Mouse (Mus musculus) lung, adult 18-20 months (tissue): ENCODE results near the gene Ankk1.

Source experiments
- DNase-seq, 2 experiments: peaks; one replicate each; pipeline ENCODE4 v3.0.0; 2022; ENCODE audit warnings: mixed read lengths in 2 of 2

Gene Ankk1

DNA sequence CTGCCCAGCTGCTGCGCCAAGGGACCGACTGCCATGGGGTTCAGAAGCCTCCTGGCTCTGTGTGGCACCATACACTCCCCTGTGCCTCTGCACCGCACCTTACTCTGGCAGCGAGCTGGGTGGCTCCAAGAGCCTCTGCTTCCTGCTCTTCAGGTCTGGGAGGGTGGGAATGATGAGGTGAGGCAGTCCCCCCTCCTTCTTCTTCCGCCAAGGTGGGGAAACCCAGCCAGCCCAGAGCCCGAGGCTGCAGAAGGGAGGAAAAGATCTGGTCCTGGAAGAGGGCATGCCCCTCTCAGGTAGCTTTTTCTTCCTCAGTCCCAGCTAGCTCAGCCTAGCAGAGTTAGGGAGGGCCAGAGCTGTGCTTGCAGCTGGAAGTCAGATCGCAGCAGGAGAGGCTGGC, at the start of gene Ankk1:
Ankk1 (minus strand) TSS at position 101 of the 400 bp plus-strand sequence.
- DNase-seq: no peak

DNA sequence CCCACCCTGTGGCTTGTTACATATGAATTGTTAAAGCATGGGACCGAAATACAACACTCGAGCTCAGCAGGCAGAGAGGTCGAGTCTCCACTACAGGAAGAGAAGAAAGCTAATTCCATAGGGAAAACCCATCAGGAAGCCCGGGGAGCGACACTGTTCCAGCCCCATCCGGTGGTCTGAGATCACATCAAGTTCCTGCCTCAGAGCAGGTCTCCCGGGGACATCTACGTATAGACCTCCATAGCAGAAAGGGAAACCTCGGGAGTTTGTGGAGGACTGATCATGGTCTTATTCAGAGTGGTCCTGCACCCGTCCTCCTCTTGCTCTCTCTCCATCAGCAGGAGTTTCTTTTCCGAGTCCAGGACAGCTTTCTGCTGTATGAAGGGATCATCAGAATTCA, 45.3 kb upstream of the Ankk1 start:
- DNase-seq: no peak

DNA sequence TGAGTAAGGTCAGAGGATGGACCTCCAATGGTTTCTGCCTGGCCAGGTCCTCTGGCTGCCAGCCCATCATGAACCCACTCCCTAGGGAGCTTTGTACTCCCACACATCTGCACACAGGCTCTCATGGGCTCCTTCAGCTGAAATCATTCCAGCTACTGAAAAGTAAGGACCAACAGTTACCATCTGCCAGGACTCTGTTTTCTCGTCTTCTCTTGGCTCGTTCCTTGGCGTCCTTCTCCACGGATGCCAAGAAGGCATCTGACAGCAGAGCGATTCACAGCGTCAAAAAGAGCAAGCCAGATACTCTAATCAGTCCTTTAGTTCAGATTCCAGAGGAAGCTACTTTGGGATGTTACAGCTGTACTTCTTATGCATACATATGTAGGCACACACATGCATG, 44.1 kb upstream of the Ankk1 start:
- DNase-seq: no peak

DNA sequence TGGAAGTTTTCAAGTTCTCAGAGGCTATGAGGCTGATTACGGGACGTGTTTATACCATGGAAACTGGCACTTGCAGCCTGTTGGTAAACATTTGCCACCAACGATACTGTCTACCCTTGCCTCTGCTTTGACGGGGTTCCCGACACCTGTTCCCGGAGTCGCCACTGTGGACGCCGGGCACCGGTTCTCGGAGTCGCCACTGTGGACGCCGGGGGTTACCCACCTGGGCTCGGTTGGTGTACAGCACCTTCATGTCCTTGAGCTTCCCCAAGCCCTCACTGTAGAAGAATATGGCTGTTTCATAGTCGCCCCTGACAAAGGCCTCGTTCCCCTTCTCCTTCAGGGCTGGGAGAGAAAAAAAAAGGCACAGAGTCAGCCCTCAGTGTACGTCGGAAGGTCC, 43.2 kb upstream of the Ankk1 start:
- DNase-seq: no peak

DNA sequence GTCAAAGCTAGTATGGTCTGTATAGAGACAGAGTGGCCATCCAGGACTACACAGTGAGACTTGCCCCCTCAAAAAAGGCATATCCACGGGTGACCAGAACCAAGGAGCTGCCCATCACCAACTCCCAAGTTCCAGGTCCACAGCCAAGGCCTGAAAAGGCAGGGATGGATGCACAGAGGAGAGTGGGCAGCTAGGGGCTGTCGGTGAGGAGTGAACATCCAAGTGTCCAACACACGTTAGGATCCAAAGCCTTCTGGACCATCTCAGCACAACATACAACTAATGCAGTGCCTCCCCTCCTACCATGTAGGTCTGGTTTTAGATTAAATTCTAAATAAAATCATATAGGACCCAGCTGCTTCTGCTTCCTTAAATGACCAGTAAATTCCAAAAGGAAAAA, 29.3 kb upstream of the Ankk1 start:
- DNase-seq: no peak

DNA sequence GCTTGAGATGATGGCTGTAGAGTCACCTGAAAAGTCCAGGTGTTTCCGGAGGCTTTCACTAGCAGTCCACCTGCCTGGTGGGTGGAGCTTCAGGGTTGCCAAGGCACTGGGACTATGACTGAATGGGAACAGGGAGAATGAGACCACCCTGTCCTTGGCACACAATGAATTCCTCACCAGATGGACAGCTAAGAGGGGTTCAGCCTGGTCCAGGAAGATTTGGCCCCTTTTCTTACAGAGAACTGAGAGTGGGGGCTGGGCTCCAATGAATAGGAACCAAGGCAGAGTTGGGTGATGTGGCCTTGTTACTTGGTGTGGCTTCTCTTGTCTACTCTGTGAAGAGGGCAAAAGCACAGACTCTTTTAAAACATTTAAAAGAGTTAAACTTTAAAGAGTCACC, 25.6 kb upstream of the Ankk1 start:
- no peak for DNase-seq

DNA sequence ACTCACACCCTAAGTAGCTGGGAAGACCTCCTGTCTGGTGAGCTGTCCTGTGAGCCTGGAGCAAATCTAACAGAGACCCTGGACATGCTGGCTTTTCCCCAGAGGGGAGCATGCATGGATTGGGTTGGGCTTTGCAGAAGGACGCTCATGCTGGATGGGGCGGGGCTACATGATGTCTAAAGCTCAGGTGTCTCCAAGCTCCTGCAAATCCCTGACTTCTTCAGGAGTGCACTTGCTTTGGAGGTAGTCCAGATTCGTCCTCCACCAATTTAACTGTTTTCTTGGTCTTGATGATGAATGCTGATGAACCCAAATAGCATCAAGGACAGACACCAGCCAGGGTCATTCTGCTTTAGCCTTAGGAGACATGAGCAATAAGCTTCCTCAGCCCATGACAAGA, 23.7 kb upstream of the Ankk1 start:
- no peak for DNase-seq

DNA sequence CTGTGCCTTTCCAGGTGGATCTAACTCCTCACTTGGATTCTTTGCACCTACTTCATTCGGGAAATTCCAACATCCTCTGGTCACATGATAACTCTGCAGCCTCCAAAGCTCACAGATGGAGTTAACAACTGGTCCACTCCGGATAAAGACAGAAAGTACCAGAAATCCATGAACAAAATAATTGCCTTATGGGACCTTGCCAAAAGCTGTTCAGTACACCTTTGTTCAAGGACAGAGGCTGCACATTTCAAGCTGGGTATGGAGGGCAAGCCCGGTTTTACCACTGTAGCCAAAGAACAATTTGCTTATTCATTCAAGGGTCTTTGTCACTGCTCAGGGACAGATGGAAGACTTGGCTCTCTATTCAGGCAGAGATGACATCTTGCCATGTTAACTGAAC, 15.8 kb upstream of the Ankk1 start:
- no peak for DNase-seq

DNA sequence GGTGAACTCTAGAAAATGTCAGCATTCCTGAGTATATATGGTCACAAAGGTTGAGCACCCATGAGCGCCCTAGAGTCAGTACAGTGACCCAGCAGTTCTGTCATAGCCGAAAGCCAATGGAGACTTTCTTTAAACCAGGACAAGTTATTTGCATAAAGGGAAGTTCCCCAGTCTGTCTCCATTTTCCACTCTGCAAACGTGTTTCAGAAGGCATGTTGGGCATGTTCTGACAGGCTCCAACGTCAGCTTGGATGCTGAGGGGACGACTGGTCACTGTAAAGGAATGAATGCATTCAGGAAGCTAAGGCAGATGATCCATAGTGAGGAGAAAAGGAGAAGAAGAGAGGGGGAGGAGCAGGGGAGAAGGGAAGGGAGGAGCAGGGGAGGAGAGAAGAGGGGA, 657 bp upstream of the Ankk1 start:
- DNase-seq: no peak

DNA sequence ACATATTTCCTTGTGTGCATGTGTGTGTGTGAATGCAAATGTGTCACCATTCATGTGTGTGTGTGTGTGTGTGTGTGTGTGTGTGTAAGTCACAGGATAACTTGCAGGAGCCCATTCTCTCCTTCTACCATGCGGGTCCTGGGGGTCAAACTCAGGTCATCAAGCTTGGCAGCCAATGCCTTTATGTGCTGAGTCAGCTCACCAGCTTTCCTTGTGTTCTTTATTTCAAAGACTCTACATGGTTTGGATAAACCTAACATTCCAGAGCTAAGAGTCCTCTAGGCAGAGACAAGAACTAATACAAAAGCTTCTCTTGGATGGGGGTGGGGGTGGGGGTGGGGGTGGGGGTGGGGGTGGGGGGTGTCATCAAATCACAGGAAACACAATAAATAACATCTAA, 1.2 kb downstream of the Ankk1 start:
- no peak for DNase-seq

DNA sequence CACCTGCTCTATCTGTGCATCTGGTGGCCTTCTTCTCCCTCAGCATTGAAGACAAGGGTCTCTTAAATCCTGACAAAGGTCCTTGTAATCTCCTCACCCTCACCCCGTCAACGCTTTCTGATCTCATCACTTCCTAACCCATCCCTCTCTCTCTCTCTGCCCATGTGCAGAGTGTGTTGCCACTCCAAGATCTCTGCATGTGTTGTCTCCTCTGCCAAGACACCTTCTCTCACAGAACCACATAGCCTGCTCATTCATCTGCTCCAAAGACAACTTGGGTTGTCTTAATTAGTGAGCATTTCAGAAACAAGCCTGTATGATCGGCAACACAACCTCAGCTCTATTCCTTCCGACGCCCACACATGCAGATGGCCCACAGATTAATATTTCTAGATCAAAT, 3.0 kb downstream of the Ankk1 start:
- DNase-seq: no peak

DNA sequence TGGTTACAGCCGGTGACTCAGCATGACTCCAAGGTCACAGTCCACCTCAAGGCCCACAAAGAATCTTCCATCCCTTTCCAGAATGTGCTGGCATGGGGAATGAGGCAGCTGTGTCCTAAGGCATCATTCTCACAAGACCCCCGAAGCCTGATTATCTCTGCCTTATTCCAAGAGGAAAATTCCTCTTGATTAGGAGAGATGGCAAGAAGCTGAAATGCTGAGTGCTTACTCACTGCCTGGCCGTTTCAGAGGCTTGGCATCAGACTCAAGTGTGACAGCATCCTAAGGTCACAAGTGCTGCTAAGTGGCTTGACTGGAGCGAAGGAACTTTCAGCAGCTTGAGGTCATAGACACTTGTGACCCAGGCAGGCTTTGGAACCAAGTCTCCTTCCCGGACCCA, 16.2 kb downstream of the Ankk1 start:
- DNase-seq: peak in 1 of 2 experiments; percentile 2

DNA sequence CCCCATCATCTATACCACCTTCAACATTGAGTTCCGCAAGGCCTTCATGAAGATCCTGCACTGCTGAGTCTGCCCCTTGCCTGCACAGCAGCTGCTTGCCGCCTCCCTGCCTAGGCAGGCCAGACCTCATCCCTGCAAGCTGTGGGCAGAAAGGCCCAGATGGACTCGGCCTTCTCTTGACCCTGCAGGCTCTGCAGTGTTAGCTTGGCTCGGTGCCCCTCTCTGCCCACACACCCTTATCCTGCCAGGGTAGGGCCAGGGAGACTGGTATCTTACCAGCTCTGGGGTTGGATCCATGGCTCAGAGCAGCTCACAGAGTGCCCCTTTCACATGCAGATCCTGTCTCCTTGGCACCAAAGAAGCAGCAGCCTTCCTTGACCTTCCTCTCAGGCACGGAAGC, 19.8 kb downstream of the Ankk1 start:
- DNase-seq: no peak

DNA sequence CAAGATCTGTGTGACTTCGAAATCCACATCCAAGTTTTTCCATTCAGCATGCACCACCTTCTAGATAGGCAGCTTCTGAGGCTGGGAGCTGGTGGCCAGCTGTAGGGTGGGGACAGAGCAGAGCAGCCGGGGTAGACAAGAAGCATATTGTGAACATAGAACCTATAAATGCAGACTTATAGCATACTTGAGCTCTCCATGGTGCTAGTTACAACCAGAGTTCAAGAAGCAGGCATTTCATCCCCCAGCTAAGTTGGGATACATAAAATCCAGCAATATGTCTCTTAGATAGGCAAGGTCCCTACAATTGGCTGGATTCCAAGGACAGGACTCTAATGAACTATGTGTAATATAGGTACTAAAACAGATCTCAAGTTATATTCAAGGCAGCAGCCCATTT, 23.1 kb downstream of the Ankk1 start:
- no peak for DNase-seq

DNA sequence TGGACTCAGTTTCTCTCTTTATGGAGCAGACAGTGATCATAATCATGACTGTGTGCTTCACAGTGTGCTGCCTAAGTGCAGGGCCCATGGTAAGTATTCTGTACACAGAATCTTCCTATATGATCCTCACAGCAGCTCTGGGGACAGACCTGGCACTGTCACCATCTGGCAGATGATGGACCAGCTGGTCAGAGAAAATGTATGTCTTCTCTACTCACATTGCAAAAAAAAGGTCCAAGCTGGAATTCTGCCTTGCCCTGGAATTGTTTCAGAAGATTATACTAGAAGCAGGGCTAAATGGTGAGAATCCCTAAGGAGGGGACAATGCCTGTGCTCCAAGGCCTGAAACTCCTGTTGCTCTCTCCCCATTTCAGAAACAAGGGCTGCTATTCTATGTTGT, 30.8 kb downstream of the Ankk1 start:
- DNase-seq: no peak

DNA sequence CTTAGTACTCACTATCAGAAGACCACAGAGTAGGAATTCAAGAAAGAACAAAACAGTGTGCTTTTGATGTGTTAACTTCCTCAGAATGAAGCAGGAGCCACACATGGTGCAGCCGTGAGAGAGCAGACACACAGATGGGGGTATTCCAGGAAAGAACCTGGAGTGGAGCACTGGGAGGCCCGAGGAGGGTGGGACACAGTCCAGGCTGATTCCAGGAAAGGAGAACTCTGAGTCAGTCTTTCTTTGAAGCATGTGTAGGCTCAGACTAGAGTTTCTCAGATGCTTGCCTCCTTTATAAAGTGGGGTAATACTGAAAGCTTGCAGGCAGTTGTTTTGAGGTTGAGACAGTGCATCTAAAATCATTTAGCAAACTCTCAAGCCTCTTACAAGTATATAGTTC, 34.6 kb downstream of the Ankk1 start:
- DNase-seq: no peak

DNA sequence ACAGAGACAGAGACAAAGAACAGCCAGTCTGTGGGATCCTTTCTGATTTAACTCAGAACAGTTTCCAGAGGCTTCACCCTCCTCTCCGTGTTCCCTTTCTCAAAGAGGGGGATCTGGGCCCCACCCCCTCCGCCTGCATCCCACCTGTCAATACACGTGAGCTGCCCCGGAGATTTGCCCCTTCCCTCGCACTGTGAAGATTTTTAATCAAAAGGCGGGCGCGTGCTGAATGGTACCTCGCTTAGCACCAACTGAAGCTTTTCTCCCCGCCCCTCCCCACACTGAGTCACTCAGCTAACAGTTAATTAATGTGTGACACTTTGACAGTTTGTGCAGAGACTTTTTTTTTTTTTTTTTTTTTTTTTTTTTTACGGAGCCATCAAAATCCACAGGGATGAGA, 40.7 kb downstream of the Ankk1 start:
- DNase-seq: peak; percentile 5 to 13

DNA sequence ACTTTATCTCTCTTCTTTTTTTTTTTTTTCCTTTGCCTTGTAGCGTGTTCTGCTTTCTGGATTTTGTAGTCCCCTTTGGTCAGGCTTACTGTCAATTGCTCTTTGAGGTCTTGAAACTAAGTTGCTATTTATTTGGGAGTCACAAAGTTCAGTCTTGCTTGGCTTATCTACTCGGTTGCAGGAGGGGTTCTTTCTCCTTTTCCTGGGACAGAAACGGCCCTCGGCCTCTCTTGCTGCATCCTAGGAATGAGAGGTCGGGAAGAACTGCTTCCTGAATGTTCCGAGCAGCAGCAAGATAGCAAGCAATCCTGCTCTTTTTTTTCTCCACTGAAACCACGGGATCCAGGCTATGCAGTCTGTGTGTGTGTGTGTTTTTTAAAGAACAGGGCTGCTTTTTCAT, 41.5 kb downstream of the Ankk1 start:
- DNase-seq: no peak

DNA sequence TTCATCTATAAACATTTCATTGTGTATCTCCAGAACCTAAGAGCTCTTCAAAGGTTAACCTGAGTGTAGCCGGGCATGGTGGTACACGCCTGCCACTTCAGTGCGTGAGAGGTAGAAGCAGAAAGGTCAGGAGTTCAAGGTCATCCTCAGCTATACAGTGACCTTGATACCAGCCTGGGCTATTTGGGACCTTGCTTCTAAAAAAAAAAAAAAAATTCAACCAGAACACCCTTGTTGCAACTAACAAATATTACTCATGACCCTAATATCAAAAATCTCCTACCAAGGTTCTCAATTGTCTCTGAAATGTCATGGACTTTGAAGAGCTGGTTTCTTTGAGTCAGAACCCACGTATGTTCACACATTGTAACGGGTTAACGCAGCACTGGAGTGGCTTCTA, 42.0 kb downstream of the Ankk1 start:
- DNase-seq: no peak

DNA sequence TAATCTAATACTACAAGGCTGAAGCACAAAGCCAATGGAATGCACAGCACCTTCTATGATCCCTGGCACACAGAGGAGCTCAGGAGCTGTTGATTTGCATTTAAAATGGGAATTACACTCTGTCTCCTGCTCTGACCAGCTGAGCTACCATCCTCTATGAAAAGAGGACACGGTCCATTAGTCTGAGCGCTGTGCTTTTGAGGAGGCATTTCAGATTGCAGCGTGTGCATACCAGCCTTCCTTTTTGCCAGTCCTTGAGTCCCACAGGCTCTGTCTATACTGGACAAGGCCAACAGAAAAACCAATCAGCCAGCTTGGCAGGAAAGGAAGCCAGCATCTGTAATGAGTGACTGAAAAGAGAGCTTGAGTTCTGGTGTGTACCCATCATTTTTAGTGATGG, 42.8 kb downstream of the Ankk1 start:
- DNase-seq: no peak

DNA sequence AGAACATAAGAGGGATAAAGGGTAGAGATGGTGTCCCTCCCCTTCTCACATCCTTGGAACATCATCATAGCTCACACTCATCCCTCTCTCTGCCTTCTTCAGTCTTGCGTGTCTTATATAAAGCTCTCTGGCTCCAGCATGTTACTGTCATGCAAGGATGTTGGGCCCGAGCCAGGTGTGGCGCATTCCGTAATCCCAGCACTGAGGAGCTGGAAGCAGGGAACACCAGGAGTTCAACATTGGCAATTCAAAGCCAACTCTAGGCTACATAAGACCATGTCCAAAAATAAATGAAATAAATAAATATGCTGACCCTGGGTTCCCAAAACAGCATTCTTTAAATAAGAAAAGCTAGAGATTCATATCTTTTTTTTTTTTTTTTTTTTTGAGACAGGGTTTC, 46.9 kb downstream of the Ankk1 start:
- DNase-seq: no peak

DNA sequence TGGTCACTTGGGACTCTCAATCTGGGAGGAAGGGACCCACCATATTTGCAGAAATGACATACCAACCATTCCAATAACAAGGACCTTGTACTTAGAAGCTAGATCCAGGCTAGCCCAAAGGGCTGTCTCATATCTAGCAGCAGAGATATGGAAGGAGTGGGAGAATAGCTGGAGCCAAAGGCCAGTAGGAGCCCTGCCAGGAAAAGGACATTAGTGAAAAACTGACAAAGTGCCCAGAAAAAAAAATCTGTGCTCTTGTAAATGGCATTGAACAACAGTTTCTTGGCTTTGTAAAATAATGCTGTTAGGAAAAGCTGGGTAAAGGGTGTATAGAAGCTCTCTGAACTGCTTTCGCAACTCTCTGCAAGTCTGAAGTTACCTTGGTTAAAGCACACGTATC, 52.9 kb downstream of the Ankk1 start:
- DNase-seq: no peak

DNA sequence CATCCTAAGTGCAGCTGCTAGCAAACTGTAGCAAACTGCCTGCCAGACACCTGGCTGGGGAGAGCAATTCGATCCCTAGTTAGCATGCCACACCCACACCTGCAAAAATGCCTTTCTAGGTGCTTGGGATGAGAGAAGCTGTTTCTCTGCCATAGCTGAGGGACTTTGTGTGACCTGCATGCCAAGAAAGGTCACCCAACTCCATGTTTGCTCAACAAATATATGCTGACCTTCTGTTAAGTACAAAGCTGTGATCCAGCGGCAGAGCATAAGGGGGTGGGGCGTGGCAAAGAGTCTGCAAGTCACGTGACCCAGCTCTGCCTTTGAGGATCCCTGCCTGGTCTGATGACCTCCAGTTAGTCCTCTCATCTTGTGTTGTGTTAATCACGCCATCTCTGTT, 61.1 kb downstream of the Ankk1 start:
- DNase-seq: peak; percentile 59 to 77
